ENCODE assay signal across 7 mouse cellular contexts in genomic region chr13:4608961-4609409, GRCm38 (mm10). TPM values are rescaled to one million over a fixed set of nuclear protein-coding genes. Genes with fewer than 3 reads are reported as not detected.
DNase-seq lines count a peak whose midpoint lies in the region; ATAC-seq and TF ChIP-seq lines count a peak whose summit lies in the region.

TSS of gene Akr1e1 (minus strand) at chr13:4609174.

- TF ChIP-seq CTCF in intestine, postnatal 0 days (IDR thresholded peaks at IDR 0.05; ENCODE audit: low read depth), result no peak
- TF ChIP-seq CTCF in small intestine, adult 2 months (IDR thresholded peaks at IDR 0.05; ENCODE audit: extremely low read depth, insufficient read length, insufficient replicate concordance, low read depth, low read length), result no peak

- H3K4me3 ChIP-seq in embryonic facial prominence, embryonic 10.5 days, result peak within 1 kb of the TSS; percentile 69
- peak within 1 kb of the TSS; percentile 66 for H3K4me3 ChIP-seq in intestine, postnatal 0 days (ENCODE audit: low read depth, low read length)
- peak within 1 kb of the TSS; percentile 65 for H3K4me3 ChIP-seq in midbrain, embryonic 12.5 days
- peak within 1 kb of the TSS; percentile 89 for H3K4me3 ChIP-seq in small intestine, adult 2 months (ENCODE audit: low read depth, low read length)

- peak within 1 kb of the TSS; percentile 69 for H3K4me2 ChIP-seq in intestine, postnatal 0 days (replicated peaks; ENCODE audit: low read depth)
- H3K4me2 ChIP-seq in midbrain, embryonic 12.5 days (replicated peaks), result peak within 1 kb of the TSS; percentile 59

- H3K9ac ChIP-seq in intestine, postnatal 0 days (ENCODE audit: low read depth, low read length), result peak within 1 kb of the TSS; percentile 50
- peak within 1 kb of the TSS; percentile 71 for H3K9ac ChIP-seq in midbrain, embryonic 12.5 days (replicated peaks)

- no peaks in the 10 kb centered on the region for H3K9me3 ChIP-seq in embryonic facial prominence, embryonic 10.5 days
- H3K9me3 ChIP-seq in intestine, postnatal 0 days (ENCODE audit: control insufficient read depth), result no peaks in the 10 kb centered on the region
- no peaks in the 10 kb centered on the region for H3K9me3 ChIP-seq in midbrain, embryonic 12.5 days

- peak; percentile 70 for TF ChIP-seq POLR2A in small intestine, adult 2 months (IDR thresholded peaks at IDR 0.05; ENCODE audit: low read depth, low read length)

- ATAC-seq in intestine, postnatal 0 days, result peak; percentile 97
- ATAC-seq in midbrain, embryonic 12.5 days (ENCODE audit: low FRiP score, low read depth), result peak; percentile 100

- no peaks in the 10 kb centered on the region for H3K27me3 ChIP-seq in embryonic facial prominence, embryonic 10.5 days (replicated peaks; ENCODE audit: low read depth, poor library complexity, severe bottlenecking)
- H3K27me3 ChIP-seq in intestine, postnatal 0 days (replicated peaks; ENCODE audit: control insufficient read depth, insufficient read depth, low read length), result no peaks in the 10 kb centered on the region
- no peaks in the 10 kb centered on the region for H3K27me3 ChIP-seq in midbrain, embryonic 12.5 days
- H3K27me3 ChIP-seq in small intestine, adult 2 months (ENCODE audit: control insufficient read depth, insufficient read depth, low read length), result no peaks in the 10 kb centered on the region

- H3K4me1 ChIP-seq in embryonic facial prominence, embryonic 10.5 days, result no peaks in the 10 kb centered on the region
- H3K4me1 ChIP-seq in intestine, postnatal 0 days (replicated peaks; ENCODE audit: control insufficient read depth, insufficient read depth, low read length), result no peaks in the 10 kb centered on the region
- no peaks in the 10 kb centered on the region for H3K4me1 ChIP-seq in midbrain, embryonic 12.5 days
- peaks cover 4% of the 10 kb centered on the region; the same call in 1 of the 2 replicates for H3K4me1 ChIP-seq in small intestine, adult 2 months (ENCODE audit: control insufficient read depth, insufficient read depth, insufficient read length, low read length)

- peak within 1 kb of the TSS; percentile 83 for H3K27ac ChIP-seq in embryonic facial prominence, embryonic 10.5 days (replicated peaks)
- H3K27ac ChIP-seq in intestine, postnatal 0 days (ENCODE audit: low read depth, low read length), result peak within 1 kb of the TSS; percentile 54
- H3K27ac ChIP-seq in midbrain, embryonic 12.5 days (replicated peaks), result peak within 1 kb of the TSS; percentile 75
- H3K27ac ChIP-seq in small intestine, adult 2 months (ENCODE audit: insufficient read depth, low read depth, low read length), result peak within 1 kb of the TSS; percentile 39

- DNase-seq in adrenal gland, postnatal 10 days, result peak; percentile 90
- DNase-seq in embryonic facial prominence, embryonic 10.5 days (ENCODE audit: low spot score), result peak; percentile 87
- DNase-seq in gonadal fat pad, adult 2 months (ENCODE audit: low read depth), result peak; percentile 89
- peak; percentile 85 for DNase-seq in left cerebral cortex, postnatal 4 days

- H3K36me3 ChIP-seq in embryonic facial prominence, embryonic 10.5 days (replicated peaks), result no peaks in the 10 kb centered on the region; the same call in 1 of the 2 replicates
- no peaks in the 10 kb centered on the region for H3K36me3 ChIP-seq in intestine, postnatal 0 days (ENCODE audit: control insufficient read depth, insufficient read depth)
- H3K36me3 ChIP-seq in midbrain, embryonic 12.5 days, result no peaks in the 10 kb centered on the region
- H3K36me3 ChIP-seq in small intestine, adult 2 months (ENCODE audit: control insufficient read depth, insufficient read depth, low read length), result peaks cover 2% of the 10 kb centered on the region; the same call in 1 of the 2 replicates

- 5% methylated on average over 10 of the region's 10 CpGs for WGBS in embryonic facial prominence, embryonic 10.5 days
- 5% methylated on average over 10 of the region's 10 CpGs for WGBS in intestine, postnatal 0 days
- 5% methylated on average over 10 of the region's 10 CpGs for WGBS in midbrain, embryonic 12.5 days
- 5% methylated on average over 10 of the region's 10 CpGs for WGBS in small intestine, adult 2 months

- intact Hi-C loops in left cerebral cortex, postnatal 4 days (cut with DNase I), result no loop called here

RNA-seq across cellular contexts. Expression of gene Akr1e1, which starts in this region (rescaled TPM):
- 10 to 100 TPM; 32.1 to 34.0 TPM for total RNA-seq in adrenal gland, postnatal 10 days (2021)
- polyA plus RNA-seq in embryonic facial prominence, embryonic 10.5 days (2016; fragmentation: Nextera tagmentation; extraction: Ambion mirVana), result 49.9 and 51.8 TPM in 2 replicates
- polyA plus RNA-seq in gonadal fat pad, adult 2 months (2012; rRNA removed), result 4.2 and 5.7 TPM in 2 replicates
- polyA plus RNA-seq in intestine, postnatal 0 days (2015; fragmentation: Nextera tagmentation; extraction: Ambion mirVana), result 33.9 and 35.0 TPM in 2 replicates
- total RNA-seq in left cerebral cortex, postnatal 4 days (2021), result 10 to 100 TPM; 15.5 to 20.1 TPM
- polyA plus RNA-seq in midbrain, embryonic 12.5 days (2016; fragmentation: Nextera tagmentation; extraction: Ambion mirVana), result 49.7 and 57.7 TPM in 2 replicates
- 0.56 and 0.67 TPM in 2 replicates for polyA plus RNA-seq in small intestine, adult 2 months (2012; rRNA removed)

Comparison
In these comparisons a context has a peak if more than half of its experiments do, and no peak if none do; other contexts are left out.
1. Peak in every context shown above with its lines: DNase-seq, ATAC-seq, H3K4me3 ChIP-seq and H3K27ac ChIP-seq.